Mouse (Mus musculus): Measurements from ENCODE around the gene Asns. TPM values are rescaled to one million over a fixed set of nuclear protein-coding genes. Genes with fewer than 3 reads are reported as not detected.
"Not testable (repeated sequence)": the region's sequence is repeated elsewhere in the genome, so short reads cannot be mapped to it uniquely, and the experiment has no call there.

Gene Asns
- total RNA-seq, 4 experiments from 2014 or later: 18.1 to 48.1 (median 35.5) TPM

DNA sequence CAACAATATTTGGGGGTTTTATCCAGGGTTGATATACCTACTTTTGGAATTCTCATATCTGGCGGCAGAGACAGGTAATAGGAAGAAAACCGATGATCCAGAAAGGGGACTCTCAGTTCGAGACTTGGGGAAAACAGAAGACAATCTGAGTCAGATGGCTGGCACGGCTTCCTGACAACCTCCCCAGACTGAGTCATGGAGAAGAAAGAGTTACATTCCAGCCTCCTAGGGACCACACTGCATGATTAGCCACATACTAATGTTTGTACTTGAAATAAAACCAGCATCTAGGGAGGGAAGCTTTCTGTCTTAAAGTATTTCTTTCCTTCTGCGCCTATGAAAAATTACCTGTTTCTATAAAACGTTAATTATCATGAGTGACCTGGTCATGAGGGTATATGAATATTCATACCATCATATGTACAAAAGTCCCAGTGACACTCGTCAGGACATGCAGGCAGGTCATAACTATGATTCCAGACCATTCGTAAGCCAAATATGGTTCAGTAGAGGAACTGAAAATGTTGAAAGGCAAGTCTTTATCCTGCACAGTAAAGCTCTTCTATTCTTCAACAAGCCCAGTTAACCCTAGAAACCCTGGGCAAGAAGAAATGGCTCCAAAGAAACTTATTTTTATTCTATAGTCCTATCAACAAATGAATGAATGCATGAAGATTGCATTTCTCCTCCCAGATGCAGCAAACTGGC, 16.7 kb downstream of the Asns start:
- DNase-seq: no peak

DNA sequence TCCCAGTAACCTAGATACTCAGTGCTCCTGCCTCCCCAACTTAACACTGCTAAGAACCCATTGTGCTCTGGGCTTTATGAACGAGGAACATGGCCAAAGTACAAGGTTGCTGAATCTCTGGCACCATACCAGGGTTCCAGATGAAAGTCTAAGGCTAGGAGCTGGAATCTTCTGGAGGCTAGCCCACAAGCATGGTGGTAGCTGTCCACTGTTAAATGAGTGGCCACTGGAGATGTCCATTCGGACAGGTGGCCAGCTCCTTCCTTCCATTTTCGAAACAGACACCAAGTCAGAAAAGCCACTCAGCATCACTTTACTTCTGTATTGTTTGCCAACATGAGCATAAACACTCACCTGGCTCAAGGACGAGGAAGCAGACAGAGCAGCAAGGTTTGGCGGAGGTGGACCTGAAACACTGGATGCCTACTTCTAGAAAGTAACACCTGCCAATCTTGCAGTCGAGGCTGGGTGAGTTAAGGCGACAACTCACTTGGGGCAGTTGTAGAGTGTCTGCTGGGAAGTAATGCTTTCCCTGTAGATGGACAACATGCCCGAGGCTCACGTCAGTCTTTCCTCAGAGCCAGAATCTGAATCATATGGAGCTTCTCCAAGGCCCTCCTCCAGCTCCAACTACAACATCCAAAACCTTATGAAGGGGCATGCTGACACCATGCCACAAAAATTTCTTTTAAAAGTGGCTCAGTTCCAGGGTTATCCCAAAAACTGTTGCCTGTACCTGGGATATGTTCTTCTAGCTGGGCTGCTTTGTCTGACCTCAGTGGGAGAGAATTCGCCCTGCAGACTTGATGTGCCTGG, 20.4 kb downstream of the Asns start:
- no peak for DNase-seq

DNA sequence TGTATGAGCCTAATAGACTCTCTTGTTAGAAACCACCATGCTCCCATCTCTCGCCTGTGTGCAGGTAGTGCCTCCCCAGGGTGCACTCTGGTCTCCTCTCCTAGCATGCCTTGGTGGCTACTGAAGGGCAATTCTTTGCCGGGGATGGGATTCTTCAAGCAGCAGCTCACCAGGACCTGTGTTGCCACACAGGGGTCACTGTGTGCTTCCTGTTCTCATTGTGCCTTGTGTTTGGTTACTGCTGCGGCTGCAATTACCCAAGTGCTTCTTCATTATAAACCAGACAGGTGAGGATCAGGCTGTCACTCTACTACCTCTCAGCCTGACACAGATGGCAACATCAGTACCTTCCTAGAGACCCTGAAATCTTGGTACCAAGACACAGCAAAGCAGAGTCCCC, 21.6 kb downstream of the Asns start:
- DNase-seq: no peak

DNA sequence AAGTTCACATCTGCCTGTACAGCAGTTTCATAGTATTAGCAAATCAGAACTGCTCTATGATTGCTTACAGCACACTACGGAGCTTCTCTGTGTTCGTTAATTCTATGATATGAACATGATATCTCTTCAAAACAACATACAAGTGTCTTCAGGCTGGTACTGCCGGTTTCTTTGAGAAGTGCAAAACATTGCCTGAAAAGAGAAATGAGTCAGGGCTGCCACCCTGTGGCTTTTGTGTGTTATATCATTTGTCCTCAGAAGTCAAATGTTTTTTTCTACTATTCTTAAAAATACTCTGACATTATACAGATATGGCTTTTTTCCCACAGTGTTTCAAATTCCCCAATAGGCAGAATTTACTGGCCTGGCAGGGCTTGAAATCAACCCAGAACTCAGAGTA, 22.5 kb downstream of the Asns start:
- DNase-seq: no peak

DNA sequence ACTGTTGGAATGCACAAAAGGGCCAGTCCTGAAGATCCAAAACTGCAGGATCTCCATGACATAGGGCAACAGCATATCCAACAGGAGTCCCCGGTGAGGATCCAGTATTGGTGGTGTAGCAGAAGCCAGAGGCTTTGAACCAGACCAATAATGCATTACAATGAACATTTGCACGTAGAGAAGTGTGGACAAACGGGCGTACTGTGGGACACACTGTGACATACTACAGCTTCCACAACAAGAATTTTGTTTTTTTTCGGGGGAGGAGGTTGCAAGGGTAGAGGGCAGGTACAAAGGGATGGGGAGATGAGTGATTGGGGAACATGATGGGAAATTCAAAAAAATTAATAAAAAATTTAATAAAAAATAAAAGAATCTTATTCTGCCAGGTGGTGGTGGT, 23.3 kb downstream of the Asns start:
- DNase-seq: no peak

DNA sequence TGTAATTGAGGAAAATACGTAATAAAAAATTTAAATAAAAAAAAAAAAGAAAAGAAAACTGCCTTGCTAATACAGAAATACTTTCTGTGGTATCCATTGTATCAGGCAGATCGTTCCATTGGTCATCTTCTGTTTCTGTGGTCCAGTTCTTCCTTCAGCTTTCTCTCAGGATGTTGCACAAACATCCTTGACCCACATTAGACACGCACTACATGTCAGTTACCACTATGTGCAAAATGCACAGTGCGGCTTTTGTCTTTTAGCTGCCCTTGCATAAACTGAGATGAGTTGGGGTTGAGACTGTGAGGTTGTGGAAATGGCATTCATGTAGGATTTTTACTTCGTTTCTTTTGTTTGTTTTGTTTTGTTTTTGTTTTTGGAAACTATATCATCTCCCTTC, 24.7 kb downstream of the Asns start:
- DNase-seq: no peak

DNA sequence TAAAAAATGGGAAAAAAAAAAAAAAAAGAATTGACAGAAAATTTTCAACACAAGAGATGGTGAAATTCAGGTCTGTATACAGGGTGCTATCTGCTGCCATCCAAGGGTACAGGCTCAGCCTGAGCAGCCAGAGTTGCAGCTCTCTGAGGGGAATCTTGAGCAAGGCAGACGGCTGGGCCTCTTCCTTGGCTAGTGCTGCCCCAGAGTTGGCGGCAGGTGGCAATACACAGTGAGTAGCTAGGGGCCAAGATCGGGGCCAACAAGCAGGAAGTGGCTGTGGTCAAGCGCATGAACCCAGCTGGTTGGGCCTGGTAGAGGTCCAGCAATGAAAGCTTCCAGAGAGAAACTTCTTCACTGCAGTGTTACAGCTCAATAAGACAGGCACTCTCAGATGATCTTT, 27.2 kb downstream of the Asns start:
- DNase-seq: not testable (repeated sequence)

DNA sequence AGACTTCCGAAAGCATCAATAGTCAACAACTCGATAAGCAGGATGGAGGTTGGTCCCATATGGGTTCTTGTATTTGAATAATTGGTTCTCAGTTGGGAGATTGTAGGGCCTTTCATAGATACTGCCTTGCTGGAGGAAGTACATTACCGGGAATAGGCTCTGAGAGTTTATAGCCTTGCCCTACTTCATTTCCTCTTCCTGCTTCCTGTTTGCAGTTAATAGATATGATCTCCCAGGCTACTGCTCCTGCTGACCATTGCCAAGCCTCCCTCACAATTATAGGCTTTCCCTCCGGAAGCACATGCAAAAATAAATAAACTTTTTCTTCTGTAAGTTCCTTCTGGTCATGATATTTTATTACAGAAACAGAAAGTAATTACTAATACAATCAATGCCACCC, 31.6 kb downstream of the Asns start:
- no peak for DNase-seq

DNA sequence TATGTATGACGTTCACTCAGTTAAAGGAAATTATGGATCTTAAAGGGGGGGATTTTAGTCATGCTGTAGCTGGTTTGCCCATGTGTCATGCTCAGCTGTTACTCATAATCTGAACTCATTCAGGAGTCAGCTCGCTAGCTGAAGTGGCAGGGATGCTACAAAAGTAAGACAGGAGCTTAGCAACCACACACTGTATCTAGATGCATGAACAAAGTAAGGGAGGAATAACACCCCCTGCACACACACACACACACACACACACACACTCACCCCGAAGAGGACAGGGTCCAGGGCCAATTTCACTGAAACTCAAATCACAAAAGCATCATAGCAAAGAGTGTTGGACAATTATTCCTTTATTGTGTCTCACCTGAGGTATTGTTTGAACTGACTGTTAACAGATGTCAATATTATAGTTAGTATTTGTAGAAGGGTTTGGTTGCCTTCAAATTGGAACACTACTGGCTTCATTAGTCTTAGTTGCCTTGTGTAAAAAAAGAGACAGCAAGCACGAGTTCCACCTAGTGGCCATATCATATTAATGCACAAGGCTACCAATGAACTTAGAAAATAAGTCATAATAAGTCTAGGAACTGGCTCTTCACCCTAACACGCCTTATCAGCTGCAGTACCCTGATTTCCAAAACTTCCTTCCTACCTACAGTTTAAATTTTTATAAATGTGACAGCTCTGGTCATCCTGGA, 32.5 kb downstream of the Asns start:
- no peak for DNase-seq

DNA sequence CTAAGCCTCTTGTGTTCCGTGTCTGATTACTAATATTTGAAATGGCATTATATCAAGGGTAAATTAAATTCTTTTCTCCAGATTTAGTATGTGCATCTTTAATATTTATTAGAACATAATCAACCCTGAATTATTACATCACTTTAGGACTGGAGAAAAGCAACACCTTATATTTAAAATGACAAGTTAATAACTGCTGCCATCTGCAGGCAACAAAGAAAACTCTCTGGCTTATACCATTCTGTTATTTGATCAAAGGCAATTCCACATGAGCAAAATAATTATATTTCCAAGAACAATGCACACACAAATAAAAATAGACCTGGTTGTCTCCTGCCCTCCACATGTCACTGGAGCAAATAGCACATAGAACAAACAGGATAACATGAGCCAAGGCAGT, 36.5 kb downstream of the Asns start:
- no peak for DNase-seq

DNA sequence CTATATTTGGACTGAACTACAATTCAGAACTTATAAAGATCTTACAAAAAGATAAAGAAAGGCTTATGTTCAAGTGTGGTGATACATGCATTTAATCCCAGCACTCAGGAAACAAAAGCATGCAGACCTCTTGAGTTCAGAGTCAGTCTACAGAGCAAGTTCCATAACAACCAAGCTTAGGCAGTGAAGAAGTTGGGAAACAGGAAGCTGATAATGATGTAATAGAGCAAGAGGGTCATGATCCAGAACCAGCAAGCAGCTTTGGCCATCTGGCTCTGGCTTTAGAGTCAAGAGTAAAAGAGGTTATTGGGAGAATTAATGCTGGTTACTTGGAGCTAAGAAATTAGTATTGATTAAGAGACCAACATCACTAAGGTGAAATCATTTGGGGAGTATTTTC, 44.6 kb downstream of the Asns start:
- no peak for DNase-seq

Other genes with a start within 250 kb of the Asns start
- not detected for gene Tac1, start 138.4 kb downstream of the Asns start, total RNA-seq (2022)
- 10 to 100 TPM; 24.0 to 27.2 (median 26.3) TPM for gene C1galt1, start 151.6 kb upstream of the Asns start, total RNA-seq (2022)

All from adrenal gland, adult 8-10 months (tissue).